Mouse (Mus musculus) spleen, adult 2 months (tissue): ENCODE data around the gene Pdzrn4.

Experiments
- CTCF ChIP-seq: fragments of 200-500 bp; IDR thresholded peaks from 2 replicates; pipeline ENCODE4 v1.5.1; 2011; ENCODE audit warnings: mild to moderate bottlenecking, inconsistent platforms; ENCODE audit not compliant: insufficient read depth, insufficient read length, insufficient replicate concordance; ENCODE audit errors: extremely low read depth
- POLR2A ChIP-seq: fragments of 200-500 bp; IDR thresholded peaks from 2 replicates; pipeline ENCODE4 v1.6.1; 2011; ENCODE audit warnings: low read depth, low read length, inconsistent platforms

- TF ChIP-seq CTCF = no peak
- no peak for TF ChIP-seq POLR2A
Observed at GRCm38 (mm10) chr15:92452620-92453019, 55.9 kb downstream of the Pdzrn4 start.
